Mouse (Mus musculus) MEL (cell line): ENCODE data around the gene Trib3.

ENCODE experiments used
- CTCF ChIP-seq, 3 experiments: IDR thresholded peaks in 2 of 3; conservative IDR thresholded peaks in 1 of 3; 2 replicates each; pipeline ENCODE4 v1.5.1; 2011 to 2012; ENCODE audit warnings: low read length in 3 of 3, low read depth in 2 of 3, mild to moderate bottlenecking in 2 of 3, improper control_type of control experiment in 1 of 3, inconsistent platforms in 1 of 3, mixed read lengths in 1 of 3, moderate library complexity in 1 of 3; ENCODE audit not compliant: control insufficient read depth in 1 of 3, insufficient read depth in 1 of 3, poor library complexity in 1 of 3, severe bottlenecking in 1 of 3
- POLR2A ChIP-seq, 2 experiments: IDR thresholded peaks; 2 replicates each; pipeline ENCODE4 v1.6.1; 2011 to 2012; ENCODE audit warnings: low read length in 2 of 2, mild to moderate bottlenecking in 2 of 2, control low read depth in 1 of 2, improper control_type of control experiment in 1 of 2, low read depth in 1 of 2, moderate library complexity in 1 of 2; ENCODE audit not compliant: control insufficient read depth in 1 of 2, insufficient read depth in 1 of 2, poor library complexity in 1 of 2
- ZKSCAN1 ChIP-seq: IDR thresholded peaks from 2 replicates; pipeline ENCODE4 v1.6.1; 2012; ENCODE audit warnings: low read depth, mild to moderate bottlenecking, inconsistent platforms, low read length, improper control_type of control experiment, moderate library complexity

DNA sequence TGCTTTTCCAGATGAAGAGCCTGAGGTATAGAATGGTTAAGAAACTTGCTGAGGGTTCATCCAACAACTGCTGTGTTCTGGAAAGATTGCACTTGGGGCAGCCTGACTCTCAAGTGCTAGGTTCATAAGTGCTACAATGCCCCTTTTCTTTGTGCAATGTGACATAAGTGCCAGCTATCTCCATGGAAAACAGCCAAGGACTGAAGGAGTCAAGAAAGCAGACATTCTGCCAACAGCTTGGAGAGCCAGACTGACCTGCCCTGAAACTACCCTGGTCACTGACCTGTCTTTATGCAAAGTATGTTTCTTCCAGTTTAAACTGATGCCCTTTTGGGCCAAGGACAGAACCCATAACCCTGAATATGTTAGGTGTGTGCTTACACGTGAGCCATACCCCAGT, 7.0 kb downstream of the Trib3 start:
- TF ChIP-seq ZKSCAN1 (no peak), POLR2A (IDR thresholded peaks at IDR 0.05; ENCODE audit: control insufficient read depth in 1 of 2, insufficient read depth in 1 of 2, low read depth in 1 of 2, low read length in 2 of 2, poor library complexity in 1 of 2) (no peak), CTCF (IDR thresholded peaks at IDR 0.05 in 2 of 3, conservative IDR thresholded peaks at IDR 0.05 in 1 of 3; ENCODE audit: control insufficient read depth in 1 of 3, insufficient read depth in 1 of 3, low read depth in 2 of 3, low read length in 3 of 3, poor library complexity in 1 of 3, severe bottlenecking in 1 of 3) (no peak)
